Mouse (Mus musculus) heart, postnatal 10 days (tissue): ENCODE results near the gene Gm853. TPM values are rescaled to one million over a fixed set of nuclear protein-coding genes. Genes with fewer than 3 reads are reported as not detected.

Source experiments
- total RNA-seq, 2 experiments: library from RNA; stranded (reverse); gene quantifications; 2 replicates each; pipeline ENCODE4 v1.2.3; 2021

Gene Gm853
- total RNA-seq, 2 experiments from 2014 or later, result not detected

Other genes with a start within 250 kb of the Gm853 start
- 1 to 10 TPM; 3.2 to 3.4 TPM for gene Adgrb2, start 237.5 kb downstream of the Gm853 start, total RNA-seq
- 10 to 100 TPM; 24.6 to 25.4 TPM for gene Col16a1, start 174.6 kb downstream of the Gm853 start, total RNA-seq
- gene Pef1, start 119.8 kb downstream of the Gm853 start, total RNA-seq, result 10 to 100 TPM; 39.4 to 39.9 TPM
- not detected for gene Hcrtr1, start 83.0 kb downstream of the Gm853 start, total RNA-seq
- gene Tinagl1, start 47.3 kb downstream of the Gm853 start, total RNA-seq, result 10 to 100 TPM; 64.6 to 83.6 TPM
- 1 to 10 TPM; 3.0 to 3.1 TPM for gene Serinc2, start 56.8 kb upstream of the Gm853 start, total RNA-seq
- 1,000 to 10,000 TPM; 7,205 to 8,003 TPM for gene Fabp3, start 86.2 kb upstream of the Gm853 start, total RNA-seq
- gene Gm10570, start 86.3 kb upstream of the Gm853 start, total RNA-seq, result 1 to 10 TPM in 1 of 2 experiments, not detected in 1; 1.1 TPM
- gene Zcchc17, start 137.5 kb upstream of the Gm853 start, total RNA-seq, result 10 to 100 TPM; 24.6 to 25.4 TPM
- gene Snrnp40, start 137.7 kb upstream of the Gm853 start, total RNA-seq, result 10 to 100 TPM; 26.1 to 29.9 TPM